Mouse (Mus musculus) stomach, postnatal 0 days (tissue): ENCODE data around the gene Myo10. TPM values are rescaled to one million over a fixed set of nuclear protein-coding genes. Genes with fewer than 3 reads are reported as not detected.

ENCODE experiments used
- ATAC-seq: fragments of 200-750 bp; cut with Nextera tagmentation; 2 replicates; pipeline ENCODE4 v1.8.0; 2017; ENCODE audit not compliant: low FRiP score, low TSS enrichment
- DNase-seq: peaks from one replicate; pipeline ENCODE4 v3.0.0-alpha.2; 2016; ENCODE audit warnings: low spot score
- H3K27ac ChIP-seq: fragments of 300-500 bp; sonication (generic); replicated peaks from 2 replicates; pipeline ENCODE4 v1.5.1; 2014; ENCODE audit warnings: mild to moderate bottlenecking, control low read depth
- H3K27me3 ChIP-seq: fragments of 300-500 bp; sonication (generic); 2 replicates; pipeline ENCODE4 v1.6.1; 2014; ENCODE audit warnings: low read length; ENCODE audit not compliant: control insufficient read depth, insufficient read depth
- H3K36me3 ChIP-seq: fragments of 300-500 bp; sonication (generic); 2 replicates; pipeline ENCODE4 v1.6.1; 2014; ENCODE audit warnings: low read length, mixed read lengths; ENCODE audit not compliant: control insufficient read depth, insufficient read depth
- H3K4me1 ChIP-seq: fragments of 300-500 bp; sonication (generic); replicated peaks from 2 replicates; pipeline ENCODE4 v1.6.1; 2014; ENCODE audit warnings: antibody characterized with exemption; ENCODE audit not compliant: control insufficient read depth, insufficient read depth
- H3K4me2 ChIP-seq: fragments of 300-500 bp; sonication (generic); replicated peaks from 2 replicates; pipeline ENCODE4 v1.6.1; 2014; ENCODE audit warnings: low read depth, mild to moderate bottlenecking, control low read depth, moderate library complexity
- H3K4me3 ChIP-seq: fragments of 300-500 bp; sonication (generic); 2 replicates; pipeline ENCODE4 v1.5.1; 2014; ENCODE audit warnings: low read depth, low read length, control low read depth
- H3K9ac ChIP-seq: fragments of 300-500 bp; sonication (generic); 2 replicates; pipeline ENCODE4 v1.6.1; 2014; ENCODE audit warnings: mild to moderate bottlenecking, low read length, control low read depth, mixed read lengths
- H3K9me3 ChIP-seq: fragments of 300-500 bp; sonication (generic); 2 replicates; pipeline ENCODE4 v1.6.1; 2016; ENCODE audit warnings: low read length; ENCODE audit not compliant: control insufficient read depth
- CTCF ChIP-seq: IDR thresholded peaks from 2 replicates; pipeline ENCODE4 v1.5.1; 2016; ENCODE audit warnings: antibody characterized with exemption, low read depth, mild to moderate bottlenecking, moderate library complexity
- EP300 ChIP-seq: optimal IDR thresholded peaks from 2 replicates; pipeline ENCODE3; 2016; ENCODE audit warnings: antibody characterized with exemption
- WGBS: fragments of 180-500 bp; shearing (Covaris S2); extraction: QIAGEN DNeasy Blood & Tissue Kit; methylation state at CpG from one replicate; pipeline ENCODE4 v1.1.7; 2014; 5-methylcytosine and 5-hydroxymethylcytosine counted together
- polyA plus RNA-seq: library from polyadenylated mRNA; unstranded; fragments of >200 nt; fragmentation: Nextera tagmentation; extraction: Ambion mirVana; gene quantifications from 2 replicates; pipeline ENCODE4 v1.2.1, GENCODE M21; 2015

Gene Myo10
- polyA plus RNA-seq, 1 experiment from 2014 or later = 15.8 TPM

DNA sequence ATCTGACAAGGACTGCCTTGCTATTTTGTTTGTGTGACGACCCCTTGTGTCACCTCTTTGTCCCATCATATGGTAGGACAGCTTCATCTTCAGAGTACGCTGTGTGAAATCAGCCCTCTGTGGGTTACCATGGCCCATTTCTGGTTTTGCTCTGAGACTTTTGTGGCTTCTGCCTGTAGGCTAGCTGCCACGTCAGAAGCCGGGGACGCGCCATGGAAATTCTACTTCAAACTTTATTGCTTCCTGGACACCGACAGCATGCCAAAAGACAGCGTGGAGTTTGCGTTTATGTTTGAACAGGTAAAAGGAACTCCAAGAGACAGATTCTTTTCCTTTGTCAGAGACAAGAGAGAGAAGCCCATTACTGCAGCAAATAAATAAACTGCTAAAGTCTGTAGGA is 184.6 kb downstream of the Myo10 start:
- H3K4me2 ChIP-seq = no peak overlapping the region
- no peak for TF ChIP-seq CTCF
- TF ChIP-seq EP300 = no peak
- no peak overlapping the region for H3K27ac ChIP-seq
- H3K9ac ChIP-seq = no peak overlapping the region
- DNase-seq (no peak), ATAC-seq (no peak)
- peaks cover 54% of the 10 kb centered on the region for H3K36me3 ChIP-seq
- no peaks in the 10 kb centered on the region for H3K27me3 ChIP-seq
- no peaks in the 10 kb centered on the region for H3K9me3 ChIP-seq
- H3K4me3 ChIP-seq = no peak overlapping the region
- H3K4me1 ChIP-seq = no peaks in the 10 kb centered on the region
- whole genome bisulfite sequencing = 89% methylated on average over 9 of the region's 9 CpGs

DNA sequence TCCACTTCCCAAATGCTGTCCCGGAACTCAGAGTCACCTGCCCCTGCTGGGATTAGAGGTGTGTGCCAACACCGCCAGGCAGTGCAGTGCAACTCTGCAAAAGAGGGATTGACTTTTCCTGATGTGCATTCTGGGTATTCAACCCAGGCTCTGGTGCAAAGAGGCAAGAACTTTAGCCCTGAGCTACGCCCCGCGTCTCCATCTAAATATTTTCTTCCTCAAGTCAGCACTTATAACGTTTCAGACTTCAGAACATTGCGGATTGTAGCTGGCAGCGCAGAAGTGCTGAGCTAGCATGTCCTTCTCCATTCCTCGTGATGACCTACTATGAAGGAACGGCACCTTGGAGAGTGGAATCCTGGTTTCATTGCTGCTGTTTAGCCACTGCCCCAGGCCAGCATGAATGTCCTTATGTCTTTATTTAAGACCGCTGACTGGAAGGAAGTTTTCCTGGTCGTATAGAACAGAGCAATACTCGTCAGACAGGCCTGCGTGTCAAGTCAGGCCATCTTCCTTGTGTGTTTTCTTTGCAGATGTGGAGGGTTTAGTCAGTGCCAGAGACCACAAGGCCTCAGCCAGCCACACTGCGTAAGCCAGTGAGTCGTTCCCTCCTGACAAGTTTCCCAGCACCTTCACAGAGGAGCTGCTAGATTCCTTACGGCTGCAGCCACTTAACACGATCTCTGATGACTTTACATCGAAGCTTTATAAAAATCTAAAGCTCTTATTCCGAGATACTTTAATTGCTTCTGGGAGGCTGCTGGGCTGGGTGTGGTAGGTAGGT is 186.5 kb downstream of the Myo10 start:
- Histone ChIP-seq H3K27me3 (no peaks in the 10 kb centered on the region), H3K9ac (no peak overlapping the region), H3K36me3 (peaks cover 56% of the 10 kb centered on the region), H3K4me3 (no peak overlapping the region), H3K9me3 (no peaks in the 10 kb centered on the region), H3K27ac (no peak overlapping the region), H3K4me2 (no peak overlapping the region), H3K4me1 (no peaks in the 10 kb centered on the region)
- no peak for DNase-seq
- WGBS = 78% methylated on average over 20 of the region's 20 CpGs
- ATAC-seq = no peak
- no peak for TF ChIP-seq EP300
- TF ChIP-seq CTCF = no peak

DNA sequence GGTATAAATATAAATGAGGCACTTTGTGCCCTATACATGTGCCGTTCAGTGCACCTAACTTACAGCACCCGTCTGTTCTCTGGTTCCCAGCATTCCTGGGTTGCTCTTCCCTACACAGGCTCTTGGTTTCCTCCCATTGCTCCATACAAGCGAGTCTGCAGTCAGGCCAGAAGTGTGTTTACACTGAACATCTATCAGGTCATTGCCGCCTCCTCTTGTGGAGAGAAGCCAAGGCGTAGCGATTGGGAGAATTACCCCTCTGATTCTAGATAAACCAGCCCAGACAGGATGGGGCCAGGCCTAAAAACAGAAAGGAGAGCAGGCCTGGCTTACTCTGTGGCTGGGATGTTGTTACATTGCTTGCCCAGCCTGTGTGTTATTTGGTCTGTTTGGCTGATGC is 187.3 kb downstream of the Myo10 start:
- 43% methylated on average over 6 of the region's 6 CpGs for WGBS
- Histone ChIP-seq H3K27ac (no peak overlapping the region; the same call in 1 of the 2 replicates), H3K4me1 (no peaks in the 10 kb centered on the region), H3K4me3 (no peak overlapping the region), H3K9me3 (no peaks in the 10 kb centered on the region), H3K9ac (no peak overlapping the region), H3K27me3 (no peaks in the 10 kb centered on the region), H3K36me3 (peaks cover 49% of the 10 kb centered on the region), H3K4me2 (no peak overlapping the region)
- no peak for DNase-seq
- ATAC-seq = peak; percentile 26; the same call in 1 of the 2 replicates
- TF ChIP-seq EP300 (no peak), CTCF (no peak)

DNA sequence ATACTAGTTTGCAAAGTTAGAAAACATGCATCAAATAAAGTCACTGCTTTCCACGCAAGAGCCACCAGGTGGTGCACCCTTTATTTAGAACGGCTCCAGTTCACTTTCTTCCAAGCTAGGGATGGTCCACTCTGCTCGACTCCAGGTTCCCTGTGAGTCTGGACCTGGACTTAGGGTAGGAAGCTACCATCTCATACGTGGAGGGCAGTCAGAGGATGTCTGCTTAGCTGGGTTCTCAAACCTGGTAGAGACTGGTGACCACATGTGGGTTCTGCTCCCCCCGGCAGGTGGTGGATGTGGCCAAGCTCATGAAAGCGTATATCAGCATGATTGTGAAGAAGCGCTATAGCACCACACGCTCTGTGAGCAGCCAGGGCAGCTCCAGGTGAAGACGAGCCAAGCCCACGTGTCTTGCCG is 189.5 kb downstream of the Myo10 start:
- no peak overlapping the region for H3K4me2 ChIP-seq
- no peaks in the 10 kb centered on the region for H3K27me3 ChIP-seq
- no peak overlapping the region for H3K4me3 ChIP-seq
- no peak overlapping the region for H3K9ac ChIP-seq
- no peak for DNase-seq
- no peaks in the 10 kb centered on the region for H3K4me1 ChIP-seq
- peak; percentile 30; the same call in 1 of the 2 replicates for ATAC-seq
- peaks cover 41% of the 10 kb centered on the region for H3K36me3 ChIP-seq
- H3K27ac ChIP-seq = no peak overlapping the region
- TF ChIP-seq CTCF (peak; percentile 55), EP300 (no peak)
- 87% methylated on average over 11 of the region's 11 CpGs for WGBS
- H3K9me3 ChIP-seq = no peaks in the 10 kb centered on the region

DNA sequence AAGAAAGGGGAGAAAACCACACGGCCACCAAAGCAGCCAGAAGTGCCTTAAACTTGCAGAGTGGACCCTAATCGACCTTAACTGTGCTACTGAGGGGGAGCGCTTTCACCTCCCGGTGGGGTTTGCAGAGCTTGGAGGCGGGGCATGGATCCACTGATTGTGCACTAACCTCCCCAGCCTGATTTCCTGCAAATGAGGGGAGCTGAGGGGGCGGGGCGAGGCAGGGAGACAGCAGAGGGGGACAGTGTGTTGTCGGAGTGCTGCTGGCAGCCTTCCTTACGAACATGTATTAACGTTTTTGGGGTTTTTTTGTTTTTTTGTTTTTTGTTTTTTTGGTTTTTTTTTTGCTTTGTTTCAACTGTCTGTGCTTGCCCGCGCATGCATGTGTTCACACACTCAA is 190.2 kb downstream of the Myo10 start:
- Histone ChIP-seq H3K9me3 (no peaks in the 10 kb centered on the region), H3K36me3 (peaks cover 37% of the 10 kb centered on the region), H3K4me3 (no peak overlapping the region), H3K27me3 (no peaks in the 10 kb centered on the region), H3K27ac (no peak overlapping the region), H3K4me1 (no peaks in the 10 kb centered on the region), H3K9ac (no peak overlapping the region), H3K4me2 (no peak overlapping the region)
- ATAC-seq (no peak), DNase-seq (no peak)
- TF ChIP-seq EP300 (no peak), CTCF (no peak)
- WGBS = 72% methylated on average over 12 of the region's 12 CpGs

DNA sequence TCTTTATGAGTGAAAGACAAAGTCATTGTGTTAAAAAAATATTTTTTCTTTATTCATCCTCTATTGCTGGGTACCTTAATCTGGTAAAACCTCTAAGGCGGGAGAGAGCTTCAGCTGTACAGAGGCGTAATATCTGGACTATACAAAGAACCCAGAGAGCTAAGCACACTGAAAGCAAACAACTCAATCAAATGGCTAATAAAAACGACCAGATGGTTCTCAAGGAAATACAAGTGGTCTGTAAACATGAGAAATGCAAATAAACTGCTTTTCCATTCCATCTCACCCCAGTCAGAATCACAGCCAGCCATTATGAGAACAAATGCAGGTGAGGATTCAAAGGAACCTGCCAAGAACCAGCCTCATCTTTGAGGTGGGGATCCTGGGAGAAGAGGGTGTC is 192.2 kb downstream of the Myo10 start:
- DNase-seq = no peak
- WGBS = 66% methylated on average over 3 of the region's 3 CpGs
- Histone ChIP-seq H3K27ac (no peak overlapping the region), H3K4me2 (no peak overlapping the region), H3K9me3 (no peaks in the 10 kb centered on the region), H3K27me3 (no peaks in the 10 kb centered on the region), H3K9ac (no peak overlapping the region), H3K4me1 (no peaks in the 10 kb centered on the region), H3K4me3 (no peak overlapping the region), H3K36me3 (peaks cover 24% of the 10 kb centered on the region)
- ATAC-seq = no peak
- TF ChIP-seq CTCF = no peak
